Mouse (Mus musculus): ENCODE measurements around the gene Esrra.

The Esrra gene

GRCm38 (mm10) chr19:6941372-6942248 lies 20.0 kb upstream of the Esrra start, which contains the start of gene Bad:
Gene Bad (plus strand): TSS chr19:6941861.
- in situ Hi-C loops (cut with MseI, MboI) = no loop called here

GRCm38 (mm10) chr19:6940396-6941351 lies 19.1 kb upstream of the Esrra start:
- in situ Hi-C loops (cut with MseI, MboI) = no loop called here

- in situ Hi-C loops (cut with MseI, MboI) = no loop called here
Observed at GRCm38 (mm10) chr19:6939106-6940002, 17.7 kb upstream of the Esrra start.

GRCm38 (mm10) chr19:6937541-6938465 lies 16.2 kb upstream of the Esrra start:
- in situ Hi-C loops (cut with MseI, MboI) = no loop called here

GRCm38 (mm10) chr19:6936299-6936698 lies 14.7 kb upstream of the Esrra start:
- in situ Hi-C loops (cut with MseI, MboI) = no loop called here

- in situ Hi-C loops (cut with MseI, MboI) = no loop called here
Observed at GRCm38 (mm10) chr19:6934195-6934977, 12.8 kb upstream of the Esrra start, which contains the start of gene Kcnk4. Gene Kcnk4 (minus strand): TSS chr19:6934515.

GRCm38 (mm10) chr19:6933436-6934194 lies 12.0 kb upstream of the Esrra start:
- in situ Hi-C loops (cut with MseI, MboI) = no loop called here

- in situ Hi-C loops (cut with MseI, MboI) = no loop called here
Observed at GRCm38 (mm10) chr19:6933102-6933435, 11.5 kb upstream of the Esrra start.

- in situ Hi-C loops (cut with MseI, MboI) = no loop called here
Observed at GRCm38 (mm10) chr19:6932018-6932417, 10.4 kb upstream of the Esrra start.

- in situ Hi-C loops (cut with MseI, MboI) = no loop called here
Observed at GRCm38 (mm10) chr19:6931002-6931401, 9.4 kb upstream of the Esrra start.

- in situ Hi-C loops (cut with MseI, MboI) = no loop called here
Observed at GRCm38 (mm10) chr19:6928080-6928479, 6.5 kb upstream of the Esrra start.

GRCm38 (mm10) chr19:6926559-6927255 lies 5.1 kb upstream of the Esrra start:
- in situ Hi-C loops (cut with MseI, MboI) = no loop called here

GRCm38 (mm10) chr19:6925611-6926329 lies 4.2 kb upstream of the Esrra start:
- in situ Hi-C loops (cut with MseI, MboI) = no loop called here

GRCm38 (mm10) chr19:6925307-6925573 lies 3.6 kb upstream of the Esrra start, which contains the start of gene Catsperz:
Gene Catsperz (minus strand): TSS chr19:6925380.
- in situ Hi-C loops (cut with MseI, MboI) = no loop called here

GRCm38 (mm10) chr19:6924461-6925306 lies 3.1 kb upstream of the Esrra start:
- in situ Hi-C loops (cut with MseI, MboI) = no loop called here

GRCm38 (mm10) chr19:6922901-6923735 lies 1.5 kb upstream of the Esrra start:
- in situ Hi-C loops (cut with MseI, MboI) = no loop called here
